Mouse (Mus musculus) T-helper 17 cell (primary cell): ENCODE measurements around the gene Gm17416.

Experiments
- in situ Hi-C, 2 experiments: fragments of 300-600 bp; cut with MboI, MseI; formaldehyde crosslinking; loops; 1 replicate in 1 of 2; 2 replicates in 1 of 2; pipeline ENCODE4 v1.15.1; 2025; ENCODE audit warnings: high pct_unique_total_duplicates in 2 of 2

The Gm17416 gene

DNA sequence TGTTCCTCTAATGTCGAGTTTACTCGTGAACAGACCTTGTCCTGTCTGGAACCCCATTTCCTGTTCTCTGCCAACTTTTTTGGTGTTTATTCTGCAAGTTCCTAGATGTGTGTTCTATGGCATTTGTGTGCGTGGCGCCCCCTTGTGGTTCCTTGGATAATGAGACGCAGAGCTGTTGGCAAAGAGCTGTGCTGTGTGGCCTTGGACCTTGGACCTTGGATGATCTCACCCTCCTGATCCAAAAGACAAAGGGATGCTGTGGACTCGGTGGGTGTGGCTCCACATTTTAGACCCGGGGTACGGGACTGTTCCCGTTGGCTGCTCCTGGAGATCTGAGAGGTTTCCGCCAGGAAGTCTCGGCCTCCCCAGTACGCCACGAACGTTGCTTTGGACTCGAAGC is 34.9 kb downstream of the Gm17416 start, which contains the start of gene Defb36:
TSS of gene Defb36 (plus strand) at position 271 of the 400 bp plus-strand sequence.
- in situ Hi-C loops, result no loop called here

DNA sequence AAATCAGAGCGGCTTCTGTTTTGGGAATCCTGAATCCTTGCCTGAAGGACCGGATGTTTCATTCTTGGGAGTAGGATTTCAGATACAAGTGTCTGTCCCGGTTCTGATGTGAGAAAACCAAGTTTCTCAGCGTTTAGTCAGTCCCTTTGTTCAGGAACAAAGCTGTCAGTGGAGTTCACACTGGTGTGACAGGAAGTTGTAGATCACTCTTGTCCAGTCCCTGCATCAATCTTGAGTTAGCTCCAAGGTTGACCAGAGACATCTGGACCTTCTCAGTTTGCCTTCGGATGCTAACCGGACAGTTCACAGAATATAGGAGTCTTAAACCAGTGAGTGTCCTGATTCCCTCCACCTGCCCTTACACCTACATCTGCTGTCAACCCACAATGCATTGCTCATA is 38.6 kb downstream of the Gm17416 start:
- in situ Hi-C loops, result loop anchor here in 1 of 2 experiments (5.0 kb wide), 1 partner anchor 60 kb away; the partner anchor contains the start of gene H13

DNA sequence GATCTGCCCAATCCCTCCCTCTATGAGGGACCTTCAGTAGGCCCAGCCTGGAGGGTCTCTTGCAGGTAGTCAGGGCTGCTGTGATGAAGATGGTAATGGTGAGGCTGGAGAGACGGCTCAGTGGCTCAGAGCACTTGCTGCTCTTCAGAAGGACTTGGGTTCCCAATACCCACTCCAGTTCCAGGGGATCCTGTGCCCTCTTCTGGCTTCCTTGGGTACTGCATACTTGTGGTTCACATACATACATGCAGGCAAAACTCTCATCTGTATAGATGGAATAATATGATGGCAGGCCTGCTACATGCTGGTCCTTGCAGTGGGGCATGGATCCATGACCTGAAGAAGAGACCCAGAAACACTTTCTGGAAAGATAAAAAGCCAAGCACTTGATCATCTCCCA is 39.6 kb downstream of the Gm17416 start:
- in situ Hi-C loops, result loop anchor here in 1 of 2 experiments (5.0 kb wide), 1 partner anchor 59 kb away; the partner anchor contains the start of gene H13

DNA sequence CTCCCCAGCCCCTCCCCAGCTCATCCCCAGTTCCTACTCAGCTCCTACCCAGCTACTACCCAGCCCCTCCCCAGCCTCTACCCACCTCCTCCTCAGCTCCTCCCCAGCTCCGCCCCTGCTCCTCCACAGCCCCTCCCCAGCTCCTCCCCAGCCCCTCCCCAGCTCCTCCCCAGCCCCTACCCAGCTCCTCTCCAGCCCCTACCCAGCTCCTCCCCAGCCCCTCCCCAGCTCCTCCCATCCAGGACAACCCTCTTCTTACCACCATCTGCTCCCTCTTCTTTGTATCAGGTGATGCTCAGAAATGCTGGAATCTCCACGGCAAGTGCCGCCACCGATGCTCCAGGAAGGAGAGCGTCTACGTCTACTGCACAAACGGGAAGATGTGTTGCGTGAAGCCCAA is 43.1 kb downstream of the Gm17416 start:
- in situ Hi-C loops, result no loop called here

DNA sequence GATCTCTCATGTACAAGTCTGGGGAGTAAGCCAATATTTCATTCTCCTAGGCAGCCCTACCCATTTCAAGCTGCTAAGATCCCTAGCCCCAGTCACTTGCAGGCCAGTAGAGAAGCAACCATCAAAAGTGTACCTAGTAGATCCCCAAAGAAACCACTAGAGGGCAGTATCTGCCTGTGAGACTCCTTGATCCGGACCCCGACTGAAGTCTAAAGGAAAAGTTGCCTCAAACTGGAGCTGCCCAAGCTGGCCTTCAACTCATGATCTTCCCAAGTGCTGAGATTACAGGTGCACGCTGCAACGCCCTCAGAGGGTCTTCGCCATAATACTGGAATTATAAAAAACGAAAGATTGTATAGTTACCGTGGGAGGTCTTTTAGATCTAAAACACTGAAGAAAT is 46.4 kb downstream of the Gm17416 start:
- in situ Hi-C loops, result loop anchor here in 1 of 2 experiments (5.0 kb wide), 1 partner anchor 42 kb away; no protein-coding TSS in a partner anchor

DNA sequence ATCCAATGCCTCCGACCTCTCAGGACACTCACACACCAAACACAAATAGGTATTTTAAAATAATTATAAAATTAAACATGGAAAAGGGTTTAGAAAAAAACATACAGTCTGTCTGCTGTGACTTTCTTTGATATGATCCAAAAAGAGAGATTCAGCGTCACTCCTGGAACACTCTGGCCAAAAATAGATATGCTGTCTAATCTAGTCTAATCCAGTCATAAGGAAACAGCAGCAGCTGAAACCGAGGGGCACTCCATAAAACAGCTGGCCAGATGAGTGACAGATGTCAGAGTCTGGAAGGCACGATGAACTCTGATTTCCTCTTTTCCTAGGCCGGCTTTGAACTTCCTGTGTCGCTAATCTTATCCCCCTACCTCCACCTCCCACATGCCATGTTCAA is 47.3 kb downstream of the Gm17416 start:
- in situ Hi-C loops, result loop anchor here in 1 of 2 experiments (5.0 kb wide), 1 partner anchor 41 kb away; no protein-coding TSS in a partner anchor

DNA sequence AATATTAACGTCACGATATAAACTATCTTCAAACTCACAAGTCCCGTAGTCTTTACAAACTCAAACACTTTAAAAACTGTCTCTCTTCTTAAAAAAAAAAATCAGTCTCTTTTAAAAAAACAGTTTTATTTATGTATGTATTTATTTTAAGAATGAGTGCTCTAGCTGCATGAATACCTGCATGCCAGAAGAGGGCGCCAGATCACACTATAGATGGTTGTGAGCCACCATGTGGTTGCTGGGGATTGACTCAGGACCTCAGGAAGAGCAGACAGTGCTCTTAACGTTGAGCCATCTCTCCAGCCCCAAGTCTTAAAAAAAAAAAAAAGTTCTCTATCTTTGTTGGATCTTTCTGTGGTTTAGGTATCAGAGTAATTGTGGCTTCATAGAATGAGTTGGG is 48.2 kb downstream of the Gm17416 start:
- in situ Hi-C loops, result loop anchor here in 1 of 2 experiments (5.0 kb wide), 1 partner anchor 40 kb away; no protein-coding TSS in a partner anchor
